Mouse (Mus musculus): ENCODE measurements around the gene Neb.

GRCm38 (mm10) chr2:52369622-52370021 lies 8.7 kb downstream of the Neb start:
- no peak for TF ChIP-seq MAX (IDR thresholded peaks at IDR 0.05; ENCODE audit: low read depth)
- TF ChIP-seq E2F4 (IDR thresholded peaks at IDR 0.05; ENCODE audit: insufficient read depth) = no peak
- TF ChIP-seq SRF (IDR thresholded peaks at IDR 0.05; ENCODE audit: control insufficient read depth, insufficient read length, low read depth) = no peak
- TF ChIP-seq TCF12 (IDR thresholded peaks at IDR 0.05; ENCODE audit: insufficient read depth, poor library complexity, severe bottlenecking) = no peak
- TF ChIP-seq POLR2A (IDR thresholded peaks at IDR 0.05; ENCODE audit: insufficient read length, low read depth) = no peak
- no peak for TF ChIP-seq USF1 (IDR thresholded peaks at IDR 0.05; ENCODE audit: low read depth)
- TF ChIP-seq POLR2AphosphoS2 (IDR thresholded peaks at IDR 0.05; ENCODE audit: insufficient read length, low read depth) = no peak
- no peak for TF ChIP-seq TCF3 (IDR thresholded peaks at IDR 0.05; ENCODE audit: insufficient read length, low read depth)
- TF ChIP-seq CEBPB (IDR thresholded peaks at IDR 0.05; ENCODE audit: insufficient read depth, poor library complexity, severe bottlenecking) = no peak
- TF ChIP-seq MYOD1 (IDR thresholded peaks at IDR 0.05; ENCODE audit: control insufficient read depth in 1 of 3, insufficient read length in 2 of 3, low read depth in 2 of 3) = no peak
- no peak for TF ChIP-seq REST (IDR thresholded peaks at IDR 0.05; ENCODE audit: insufficient read depth, insufficient read length)
